Mouse (Mus musculus): Measurements from ENCODE around the gene Klhl18. TPM values are rescaled to one million over a fixed set of nuclear protein-coding genes. Genes with fewer than 3 reads are reported as not detected.

Klhl18 gene
- 9.9 TPM for polyA plus RNA-seq (2017; shearing (Covaris generic))

DNA sequence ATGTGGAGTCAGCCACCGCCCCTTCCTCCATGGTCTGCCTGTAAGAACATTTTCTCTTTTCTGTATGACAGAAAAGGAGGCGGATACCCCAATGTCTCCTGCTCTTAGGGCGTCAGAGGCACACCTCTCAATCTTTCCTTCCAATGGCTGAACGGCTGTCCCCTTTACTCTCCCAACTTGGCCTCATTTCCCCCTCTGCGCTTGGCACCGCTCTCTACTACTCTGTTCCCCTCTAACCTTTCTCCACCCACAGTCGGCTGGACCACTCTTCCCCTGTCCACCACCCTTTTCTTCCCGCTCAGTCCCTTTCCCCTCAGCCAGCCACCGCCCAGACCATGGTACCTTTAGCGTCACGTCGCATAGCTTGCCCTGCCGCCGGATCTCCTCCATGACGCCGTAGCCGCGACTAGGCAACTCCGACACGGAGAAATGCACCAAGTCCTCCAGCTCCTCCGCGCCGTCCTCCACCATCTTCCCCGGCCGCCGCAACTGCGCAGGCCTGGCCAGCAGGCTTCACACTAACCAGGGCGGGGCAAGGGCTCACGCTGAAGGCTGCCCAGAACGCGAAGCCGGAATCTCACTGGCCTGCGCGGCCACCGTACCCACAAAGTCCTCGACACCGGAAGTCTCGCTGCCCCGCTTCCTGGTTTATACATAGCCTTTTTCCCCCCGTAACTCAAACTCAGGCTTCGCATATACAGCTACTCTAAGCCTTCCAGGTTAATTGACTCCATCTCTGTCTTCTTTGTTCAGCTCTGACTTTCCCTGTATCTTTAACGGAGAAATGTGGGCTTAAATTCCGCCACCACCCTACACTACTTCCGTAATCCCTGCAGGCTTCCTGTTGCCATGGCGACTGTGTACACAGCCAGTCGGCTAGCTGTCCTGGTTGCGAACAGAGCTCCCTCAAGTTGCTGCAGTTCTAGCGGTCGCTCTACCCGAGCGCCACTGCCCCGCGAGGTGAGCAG is at the start of gene Klhl18, which contains the start of gene Kif9:
TSS of gene Klhl18 (minus strand) at position 571 of the 968 bp plus-strand sequence.
TSS of gene Kif9 (plus strand) at position 835 of the 968 bp plus-strand sequence.

DNA sequence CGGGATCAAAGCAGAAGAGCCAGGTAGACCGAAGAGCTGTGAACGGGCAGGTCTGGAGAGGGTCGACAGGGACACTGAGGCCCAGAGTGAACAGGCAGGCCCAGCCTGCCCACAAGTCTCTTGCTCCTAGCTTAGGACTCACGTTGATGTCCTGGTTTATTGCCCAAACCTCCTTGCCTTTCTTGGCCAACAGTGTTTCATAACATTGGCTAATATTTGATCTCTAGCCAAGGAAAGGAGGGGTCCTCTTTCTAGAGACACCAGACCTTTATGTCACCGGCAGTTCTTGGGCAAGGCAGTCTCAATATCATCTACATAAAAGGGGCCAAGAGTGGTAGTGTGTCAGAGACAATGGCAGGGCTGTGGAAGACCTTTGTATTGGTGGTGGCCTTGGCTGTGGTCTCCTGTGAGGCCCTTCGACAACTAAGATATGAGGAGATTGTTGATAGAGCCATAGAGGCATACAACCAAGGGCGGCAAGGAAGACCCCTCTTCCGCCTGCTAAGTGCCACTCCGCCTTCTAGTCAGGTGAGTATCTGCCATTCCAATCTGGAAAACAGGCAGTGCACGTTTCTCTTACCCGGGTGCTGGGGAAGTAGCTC is 56.9 kb downstream of the Klhl18 start, which contains the start of gene Ngp:
TSS of gene Ngp (plus strand) at position 237 of the 602 bp plus-strand sequence.

DNA sequence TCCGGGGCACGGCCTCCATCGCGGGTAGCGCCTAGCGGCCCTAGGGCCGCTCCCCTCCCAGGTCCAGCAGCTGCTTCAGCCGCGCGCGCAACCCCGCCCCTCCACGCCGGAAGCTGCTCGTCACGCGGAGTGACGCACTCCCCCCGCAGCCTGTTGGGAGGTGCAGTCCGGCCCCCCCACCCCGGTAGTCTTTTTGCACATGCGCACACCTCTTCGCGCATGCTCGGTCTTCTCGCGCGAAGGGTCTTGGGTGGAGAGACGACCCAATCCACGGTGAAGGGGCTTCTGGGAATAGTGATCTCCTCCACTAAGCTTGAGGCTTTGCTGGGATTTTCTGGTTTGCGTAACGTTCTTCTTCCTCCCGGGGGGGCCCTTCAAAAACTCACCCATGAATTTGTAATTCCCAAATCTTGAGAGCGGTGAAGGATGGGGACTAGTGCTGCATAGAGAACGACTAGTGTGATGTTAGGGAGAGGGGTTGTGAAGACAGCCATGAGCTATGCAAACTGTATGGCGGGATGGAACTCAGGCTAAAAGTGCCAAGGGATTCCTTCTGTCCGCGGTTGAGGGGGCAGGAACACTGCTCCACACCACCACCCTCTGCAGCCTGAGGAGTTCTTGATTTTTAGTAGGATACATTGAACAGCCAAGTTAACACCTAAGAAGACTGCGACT is 68.3 kb downstream of the Klhl18 start, which contains the start of gene Ptpn23:
TSS of gene Ptpn23 (minus strand) at position 115 of the 675 bp plus-strand sequence.

Other genes with a start within 250 kb of the Klhl18 start
- gene Cspg5, start 232.9 kb downstream of the Klhl18 start, polyA plus RNA-seq (2017; shearing (Covaris generic)), result 0.46 TPM
- gene Elp6, start 171.5 kb downstream of the Klhl18 start, polyA plus RNA-seq (2017; shearing (Covaris generic)), result 7.5 TPM
- 48.6 TPM for gene Scap, start 143.4 kb downstream of the Klhl18 start, polyA plus RNA-seq (2017; shearing (Covaris generic))
- gene Ptpn23, start 68.5 kb downstream of the Klhl18 start, polyA plus RNA-seq (2017; shearing (Covaris generic)), result 2.8 TPM
- not detected for gene Ngp, start 56.9 kb downstream of the Klhl18 start, polyA plus RNA-seq (2017; shearing (Covaris generic))
- gene Kif9, start 264 bp upstream of the Klhl18 start, polyA plus RNA-seq (2017; shearing (Covaris generic)), result 0.82 TPM
- gene Setd2, start 55.9 kb upstream of the Klhl18 start, polyA plus RNA-seq (2017; shearing (Covaris generic)), result 30.7 TPM
- gene Nradd, start 147.8 kb upstream of the Klhl18 start, polyA plus RNA-seq (2017; shearing (Covaris generic)), result 2.5 TPM
- 86.4 TPM for gene Nbeal2, start 177.5 kb upstream of the Klhl18 start, polyA plus RNA-seq (2017; shearing (Covaris generic))
- gene Ccdc12, start 179.8 kb upstream of the Klhl18 start, polyA plus RNA-seq (2017; shearing (Covaris generic)), result 200 TPM

All from effector memory CD4-positive, alpha-beta T cell, adult 7 months (primary cell).